Mouse (Mus musculus): Measurements from ENCODE around the gene Wnk4.
A peak's percentile ranks its signal among the peaks of the same experiment; 100 is the strongest.

Gene Wnk4

DNA sequence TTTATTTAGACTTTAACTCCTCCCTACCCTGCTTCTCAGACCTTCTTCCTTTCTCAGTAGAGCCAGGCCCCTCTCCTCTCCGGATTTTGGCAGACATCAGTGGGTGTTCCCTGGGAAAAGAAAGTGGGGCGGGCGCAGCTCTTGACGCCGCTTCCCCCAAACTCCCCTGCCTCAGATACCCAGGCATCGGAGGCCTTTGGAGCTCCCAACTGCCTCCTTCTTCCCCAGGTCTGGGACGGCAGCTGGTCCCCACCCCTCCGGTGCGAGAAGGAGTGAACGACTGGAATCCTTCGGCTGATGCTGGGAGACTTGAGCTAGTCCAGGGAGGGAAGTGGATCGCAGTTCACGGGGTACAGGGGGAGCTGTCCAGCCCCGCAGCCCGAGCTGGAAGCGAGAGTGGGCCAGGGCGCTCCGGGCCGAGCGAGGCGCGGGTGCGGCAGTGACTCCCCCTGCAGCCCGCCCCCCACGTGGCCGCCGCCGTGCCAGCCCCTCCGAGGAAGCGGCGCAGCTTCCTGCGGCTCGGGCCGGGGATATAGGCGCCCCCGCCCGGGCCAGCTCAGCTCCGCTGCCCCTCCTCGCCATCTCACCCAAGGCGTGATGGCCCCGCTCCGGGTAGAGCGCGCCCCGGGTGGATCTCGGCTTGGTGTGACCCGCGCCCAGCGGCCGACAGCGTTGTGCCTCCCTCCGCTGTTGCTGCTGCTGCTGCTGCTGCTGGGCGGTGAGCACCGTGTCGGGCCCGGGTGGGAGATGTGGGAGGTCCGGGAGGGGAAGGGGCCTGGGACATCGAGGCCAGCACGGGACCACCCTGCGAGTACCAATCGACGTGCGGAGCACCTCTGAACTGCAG is 14.3 kb upstream of the Wnk4 start, which contains the start of gene Ramp2:
Gene Ramp2 (plus strand): TSS at position 174 of the 847 bp plus-strand sequence.
- peak; percentile 63 for DNase-seq

DNA sequence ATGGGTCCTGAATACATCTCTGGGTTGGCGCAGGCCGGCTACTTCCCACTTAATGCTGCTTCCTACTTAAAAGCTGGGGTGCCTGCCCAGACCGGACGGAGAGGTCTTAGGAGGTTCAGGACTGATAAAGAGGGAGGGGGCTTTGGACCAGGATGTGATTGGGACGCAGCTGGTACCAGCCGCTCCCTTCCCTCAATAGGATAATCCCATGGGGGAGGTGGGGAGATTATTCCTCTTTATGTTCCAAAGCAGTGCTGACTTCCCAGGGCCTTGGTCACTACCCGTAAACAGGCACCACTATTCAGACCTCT is 13.7 kb upstream of the Wnk4 start:
- no peak for DNase-seq

DNA sequence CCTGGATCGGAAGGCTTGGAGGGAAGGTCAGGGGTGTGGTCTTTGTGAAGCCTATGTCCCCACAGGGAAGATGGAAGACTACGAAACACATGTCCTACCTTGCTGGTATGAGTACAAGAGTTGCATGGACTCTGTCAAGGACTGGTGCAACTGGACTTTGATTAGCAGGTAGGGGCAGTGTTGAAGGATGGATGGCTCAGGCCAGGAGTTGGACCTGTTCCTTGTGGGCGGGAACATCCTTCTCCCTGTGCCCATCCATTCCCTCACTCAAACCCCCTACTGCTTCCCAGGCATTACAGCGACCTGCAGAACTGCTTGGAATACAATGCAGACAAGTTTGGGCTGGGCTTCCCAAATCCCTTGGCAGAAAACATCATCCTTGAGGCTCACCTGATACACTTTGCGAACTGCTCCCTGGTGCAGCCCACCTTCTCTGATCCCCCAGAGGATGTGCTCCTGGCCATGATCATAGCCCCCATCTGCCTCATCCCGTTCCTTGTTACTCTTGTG is 12.8 kb upstream of the Wnk4 start:
- no peak for DNase-seq

DNA sequence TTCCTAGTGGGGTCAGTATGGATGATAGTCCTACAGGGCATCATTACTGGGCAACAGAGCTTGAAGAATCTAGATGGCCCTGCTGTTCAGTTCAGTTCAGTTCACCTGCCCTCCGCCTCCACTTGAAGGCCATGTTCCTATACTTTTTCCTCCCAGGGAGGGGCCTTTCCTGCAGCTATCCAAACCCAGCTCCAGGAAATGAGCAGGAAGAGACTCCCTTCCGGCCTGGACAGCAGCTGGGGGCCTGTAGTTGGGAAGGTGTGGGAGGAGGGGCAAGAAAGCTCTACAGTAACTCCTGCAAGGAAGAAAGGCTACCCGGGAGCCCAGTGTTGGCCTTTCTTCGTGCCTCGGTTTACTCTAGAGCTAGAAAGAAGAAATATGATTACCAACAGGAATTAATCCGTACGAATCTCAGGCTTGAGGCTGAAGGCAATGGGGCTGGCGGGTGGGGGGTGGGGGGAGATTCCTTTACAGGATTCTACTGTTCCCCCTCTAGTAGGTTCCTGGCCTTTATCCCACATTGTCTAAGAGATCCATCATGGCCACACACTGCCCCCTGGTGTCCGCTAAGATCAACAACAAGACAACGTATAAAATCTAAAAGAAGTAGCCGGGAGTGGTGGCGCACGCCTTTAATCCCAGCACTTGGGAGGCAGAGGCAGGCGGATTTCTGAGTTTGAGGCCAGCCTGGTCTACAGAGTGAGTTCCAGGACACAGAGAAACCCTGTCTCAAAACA is 11.9 kb upstream of the Wnk4 start:
- no peak for DNase-seq

DNA sequence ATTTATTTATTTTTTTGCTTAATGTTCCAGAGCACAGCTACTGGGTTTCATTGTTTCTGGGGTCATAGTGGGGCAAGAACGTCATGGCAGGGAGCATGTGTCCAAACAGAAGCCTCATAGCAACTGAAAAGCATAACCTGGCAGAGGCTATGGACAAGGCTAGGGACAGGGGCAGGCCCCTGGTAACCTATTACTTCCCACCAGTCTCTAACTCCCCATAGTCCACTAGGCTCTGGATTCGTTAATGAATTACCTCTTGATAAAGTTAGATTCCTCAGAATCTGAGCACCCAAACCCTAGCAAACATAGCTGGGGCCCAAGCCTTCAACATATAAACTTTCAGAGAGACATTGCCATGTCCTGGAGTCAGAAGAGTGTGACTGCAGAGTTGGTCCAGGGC is 9.3 kb upstream of the Wnk4 start:
- no peak for DNase-seq

DNA sequence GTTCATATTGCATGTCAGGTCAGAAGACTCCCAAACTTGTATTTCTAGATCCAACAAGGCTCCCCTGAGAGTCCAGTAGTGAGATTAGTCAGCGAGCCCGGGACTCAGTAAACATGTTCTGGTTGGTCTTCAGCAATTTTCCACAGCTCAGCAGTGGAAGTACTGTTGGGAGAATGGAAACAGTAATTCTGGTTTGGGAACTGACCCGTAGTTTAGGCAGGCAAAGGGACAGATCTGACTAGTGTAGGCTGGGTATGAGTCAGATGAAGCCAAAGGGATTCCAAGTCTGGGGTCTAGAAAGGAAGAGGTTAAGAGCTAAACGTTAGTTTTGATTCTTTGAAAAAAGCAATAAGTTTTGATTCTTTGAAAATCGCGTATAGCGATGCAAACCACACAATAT is 7.4 kb upstream of the Wnk4 start:
- DNase-seq, result no peak

DNA sequence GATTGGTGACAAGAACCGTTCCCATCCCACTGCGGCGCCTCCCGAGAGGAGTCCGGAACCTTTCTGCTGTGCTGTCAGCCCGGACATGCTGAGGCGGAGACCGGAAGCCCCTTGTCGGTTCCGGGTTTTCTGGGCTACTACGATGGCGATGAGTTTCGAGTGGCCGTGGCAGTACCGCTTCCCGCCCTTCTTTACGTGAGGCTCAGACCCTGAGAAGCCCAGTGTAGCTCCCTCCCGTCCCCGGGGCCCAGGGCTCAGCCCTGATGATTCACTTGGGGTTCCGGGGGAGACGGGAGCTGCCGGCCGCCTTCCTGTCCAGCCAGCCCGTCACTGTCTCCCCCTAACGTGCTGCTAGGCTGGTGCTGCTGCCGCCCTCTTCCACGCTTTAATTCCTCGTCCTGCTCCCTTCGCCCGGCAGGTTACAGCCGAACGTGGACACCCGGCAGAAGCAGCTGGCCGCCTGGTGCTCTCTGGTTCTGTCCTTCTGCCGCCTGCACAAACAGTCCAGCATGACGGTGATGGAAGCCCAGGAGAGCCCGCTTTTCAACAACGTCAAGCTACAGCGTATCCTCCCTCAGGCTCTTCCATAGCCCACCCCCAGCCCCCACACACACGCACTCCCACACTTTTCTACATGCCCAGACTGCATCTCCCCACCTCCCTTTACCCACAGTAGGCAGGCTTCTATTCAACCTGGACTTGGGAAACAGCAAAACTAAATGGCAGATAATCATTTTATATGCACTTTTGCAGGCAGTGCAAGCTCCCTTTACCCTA is 6.6 kb upstream of the Wnk4 start, which contains the start of gene Vps25:
Gene Vps25 (plus strand): TSS at position 95 of the 777 bp plus-strand sequence.
- peak; percentile 85 for DNase-seq

DNA sequence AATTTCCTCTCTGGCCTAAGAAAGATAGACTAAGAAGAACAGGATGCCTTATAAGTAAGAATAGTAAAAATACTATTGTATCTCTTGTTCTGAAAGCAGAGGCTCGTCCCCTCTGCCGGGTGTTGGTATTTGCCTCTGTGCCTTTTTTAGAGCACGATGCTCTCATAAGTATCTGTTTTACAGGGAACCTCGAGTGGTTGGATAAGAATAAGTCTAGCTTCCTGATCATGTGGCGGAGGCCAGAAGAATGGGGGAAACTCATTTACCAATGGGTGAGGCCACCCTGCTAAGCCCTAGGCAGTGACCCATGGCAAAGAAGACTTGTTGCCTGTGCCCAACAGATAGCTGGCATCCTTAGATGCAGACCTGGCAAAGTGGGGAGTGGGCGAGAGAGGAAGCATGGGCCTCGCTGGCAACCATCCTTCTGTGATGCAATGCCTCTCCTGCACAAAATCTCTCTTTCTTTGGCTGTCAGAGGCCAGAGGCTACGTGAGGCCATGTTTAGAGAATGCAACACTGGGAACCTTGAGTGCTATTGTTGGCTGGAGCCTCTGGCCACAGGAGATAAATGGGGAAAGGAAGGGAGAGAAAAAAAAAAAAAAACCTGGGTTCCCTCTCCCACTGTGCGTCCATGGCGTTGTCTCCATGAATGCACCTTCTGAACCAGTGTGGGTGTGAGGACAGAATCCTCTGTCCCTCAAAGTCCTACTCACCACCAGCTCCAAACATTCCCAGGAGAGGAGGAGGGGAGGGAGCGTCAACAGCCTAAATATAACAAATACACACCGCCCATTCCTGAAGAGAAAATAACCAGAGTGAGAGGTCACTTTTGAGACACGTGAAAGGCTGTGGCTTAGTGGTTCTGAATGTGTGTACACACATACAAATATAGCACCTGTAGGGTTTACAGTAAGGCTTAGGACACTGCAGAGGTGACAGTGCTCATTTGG is 4.3 kb upstream of the Wnk4 start:
- no peak for DNase-seq

DNA sequence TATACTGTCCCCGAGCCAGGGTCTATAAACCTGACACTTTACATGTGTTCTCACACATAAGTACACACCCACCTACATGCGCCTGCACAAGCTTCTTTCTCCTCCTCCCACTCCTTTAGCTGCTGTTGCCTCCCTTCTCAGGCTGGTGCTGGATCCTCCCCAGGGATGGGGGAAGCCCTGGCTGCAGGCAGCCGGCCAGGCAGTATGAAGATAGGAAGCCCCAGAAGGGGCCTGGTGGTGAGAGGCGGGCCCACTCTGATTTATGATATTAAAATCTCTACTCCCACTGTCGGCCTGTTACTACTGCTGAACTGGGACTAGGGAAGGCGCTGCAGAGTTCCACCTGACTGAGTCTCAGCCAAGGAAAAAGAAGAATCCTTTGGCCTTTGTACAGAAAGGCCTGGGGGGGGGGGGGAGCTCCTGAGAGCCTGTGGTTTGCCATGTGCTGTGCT is 1.1 kb upstream of the Wnk4 start:
- peak; percentile 73 for DNase-seq

DNA sequence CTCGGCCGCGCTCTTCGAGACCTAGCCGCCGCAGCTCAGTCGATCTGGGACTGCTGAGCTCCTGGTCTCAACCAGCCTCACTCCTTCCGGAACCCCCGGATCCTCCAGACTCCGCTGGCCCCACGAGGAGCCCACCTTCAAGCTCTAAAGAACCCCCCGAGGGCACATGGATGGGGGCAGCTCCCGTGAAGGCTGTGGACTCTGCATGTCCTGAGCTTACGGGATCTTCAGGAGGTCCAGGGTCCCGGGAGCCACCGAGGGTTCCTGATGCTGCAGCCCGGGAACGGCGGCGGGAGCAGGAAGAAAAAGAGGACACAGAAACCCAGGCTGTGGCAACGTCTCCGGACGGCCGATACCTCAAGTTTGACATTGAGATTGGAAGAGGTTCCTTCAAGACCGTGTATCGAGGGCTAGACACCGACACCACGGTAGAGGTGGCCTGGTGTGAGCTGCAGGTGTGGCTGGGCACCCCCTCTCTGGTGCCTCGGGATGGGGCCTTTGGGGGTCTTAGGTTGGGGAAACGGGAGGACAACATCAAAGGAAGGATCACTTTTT is 536 bp downstream of the Wnk4 start:
- DNase-seq, result no peak

DNA sequence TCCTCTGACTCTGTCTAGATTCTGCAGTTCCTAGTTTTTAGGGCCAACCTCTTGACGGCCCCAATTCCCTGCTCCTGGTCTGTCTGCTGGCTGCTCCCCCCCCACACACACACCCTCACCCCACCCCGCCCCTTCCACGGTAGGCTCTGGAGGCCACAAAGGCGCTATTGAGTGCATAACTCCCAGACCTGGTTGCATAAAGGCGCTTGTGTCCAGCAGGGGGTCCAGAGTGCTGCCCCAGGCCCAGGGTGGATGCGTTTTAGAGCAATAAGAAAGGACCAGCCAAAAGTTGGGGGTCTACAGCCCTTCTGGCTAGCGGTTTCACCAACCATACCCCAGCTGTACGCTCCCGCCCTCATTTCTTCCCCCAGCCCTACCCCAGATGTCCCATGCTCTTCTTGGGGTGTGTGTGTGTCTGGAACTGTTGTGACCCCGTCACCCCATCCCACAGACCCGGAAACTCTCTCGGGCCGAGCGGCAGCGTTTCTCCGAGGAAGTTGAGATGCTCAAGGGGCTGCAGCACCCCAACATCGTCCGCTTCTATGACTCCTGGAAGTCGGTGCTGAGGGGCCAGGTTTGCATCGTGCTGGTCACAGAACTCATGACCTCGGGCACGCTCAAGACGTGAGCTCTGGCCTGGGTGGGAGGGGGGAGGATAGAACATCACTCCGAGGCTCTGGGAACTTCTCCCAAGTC is 2.1 kb downstream of the Wnk4 start:
- no peak for DNase-seq

DNA sequence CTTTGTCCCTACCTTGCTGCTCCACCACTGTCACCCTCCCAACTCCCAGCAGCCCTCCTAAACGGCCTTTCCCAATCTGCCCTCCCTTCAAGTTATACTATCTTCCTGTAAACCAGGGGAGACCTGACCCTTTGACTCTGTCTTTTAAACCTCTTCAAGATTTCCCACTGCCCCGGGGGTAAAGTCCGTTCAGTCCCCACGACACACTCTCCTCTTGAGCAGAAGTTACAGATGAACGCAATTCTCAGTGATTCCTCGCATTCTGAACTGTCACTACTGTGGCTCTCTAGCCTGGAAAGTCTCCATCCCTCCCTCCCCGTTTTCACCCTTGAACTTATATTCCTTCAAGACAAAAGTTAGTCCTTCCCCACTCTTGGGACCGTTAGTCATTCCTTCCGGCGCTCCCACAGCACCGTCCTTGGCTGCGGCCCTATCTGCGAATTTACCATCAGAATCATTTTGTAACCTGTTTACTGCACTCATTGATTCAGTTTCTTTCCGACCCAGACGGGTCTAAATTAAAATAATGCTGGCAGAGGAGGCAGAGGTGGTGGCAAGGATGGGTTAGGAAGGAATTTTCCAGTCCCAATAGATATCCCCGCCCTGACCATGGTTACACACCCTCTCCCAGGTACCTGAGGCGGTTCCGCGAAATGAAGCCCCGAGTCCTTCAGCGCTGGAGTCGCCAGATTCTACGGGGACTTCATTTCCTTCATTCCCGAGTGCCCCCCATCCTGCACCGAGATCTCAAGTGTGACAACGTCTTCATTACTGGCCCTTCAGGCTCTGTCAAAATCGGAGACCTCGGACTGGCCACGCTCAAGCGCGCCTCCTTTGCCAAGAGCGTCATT is 3.0 kb downstream of the Wnk4 start:
- no peak for DNase-seq

DNA sequence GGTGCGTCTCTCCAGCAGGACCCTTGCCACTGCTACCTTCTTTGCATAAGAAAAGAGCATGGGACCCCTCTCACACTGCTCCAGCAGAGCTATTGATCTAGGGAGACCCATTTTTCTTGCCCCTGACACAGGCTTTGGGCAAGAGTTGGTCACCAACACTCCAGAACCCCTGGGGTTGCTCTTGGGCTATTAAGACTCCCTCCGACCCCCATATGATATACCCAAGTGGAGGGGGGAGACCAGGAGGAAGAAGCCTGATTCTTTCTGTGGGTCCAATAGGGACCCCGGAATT is 3.6 kb downstream of the Wnk4 start:
- DNase-seq, result no peak

DNA sequence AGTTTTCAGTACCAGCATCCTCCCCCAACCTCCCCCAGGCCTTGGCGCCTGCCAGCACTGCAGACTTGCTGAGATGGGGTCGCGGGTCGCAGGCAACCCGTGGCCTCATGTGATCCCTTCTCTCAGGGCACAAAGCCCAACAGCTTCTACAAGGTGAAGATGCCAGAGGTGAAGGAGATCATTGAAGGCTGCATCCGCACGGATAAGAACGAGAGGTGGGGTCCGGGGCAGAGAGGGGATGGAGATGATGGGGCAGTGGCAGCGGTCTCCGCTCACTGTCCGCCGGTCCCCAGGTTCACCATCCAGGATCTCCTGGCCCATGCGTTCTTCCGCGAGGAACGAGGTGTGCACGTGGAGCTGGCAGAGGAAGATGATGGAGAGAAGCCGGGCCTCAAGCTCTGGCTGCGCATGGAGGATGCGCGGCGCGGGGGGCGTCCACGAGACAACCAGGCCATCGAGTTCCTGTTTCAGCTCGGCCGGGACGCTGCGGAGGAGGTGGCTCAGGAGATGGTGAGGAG is 4.6 kb downstream of the Wnk4 start:
- DNase-seq, result no peak

DNA sequence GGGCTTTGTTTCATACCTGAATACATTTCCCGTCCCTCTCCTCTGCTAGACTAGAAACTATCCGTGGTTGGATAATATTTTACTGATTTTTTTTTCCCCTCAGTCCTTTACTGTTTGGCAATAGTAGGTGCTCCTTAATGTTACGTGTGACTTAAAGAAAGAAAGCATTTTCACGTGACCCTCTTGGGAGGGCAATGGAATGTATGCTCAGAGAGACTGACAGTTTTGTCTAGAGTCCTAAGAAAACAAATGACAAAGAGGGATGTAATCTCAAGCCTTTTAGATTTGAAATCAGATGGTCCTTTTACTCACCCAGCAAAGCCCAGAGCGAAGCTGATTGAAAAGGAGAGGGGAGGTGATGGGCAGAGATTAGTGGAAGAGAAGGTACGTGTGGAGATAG is 5.5 kb downstream of the Wnk4 start:
- no peak for DNase-seq

DNA sequence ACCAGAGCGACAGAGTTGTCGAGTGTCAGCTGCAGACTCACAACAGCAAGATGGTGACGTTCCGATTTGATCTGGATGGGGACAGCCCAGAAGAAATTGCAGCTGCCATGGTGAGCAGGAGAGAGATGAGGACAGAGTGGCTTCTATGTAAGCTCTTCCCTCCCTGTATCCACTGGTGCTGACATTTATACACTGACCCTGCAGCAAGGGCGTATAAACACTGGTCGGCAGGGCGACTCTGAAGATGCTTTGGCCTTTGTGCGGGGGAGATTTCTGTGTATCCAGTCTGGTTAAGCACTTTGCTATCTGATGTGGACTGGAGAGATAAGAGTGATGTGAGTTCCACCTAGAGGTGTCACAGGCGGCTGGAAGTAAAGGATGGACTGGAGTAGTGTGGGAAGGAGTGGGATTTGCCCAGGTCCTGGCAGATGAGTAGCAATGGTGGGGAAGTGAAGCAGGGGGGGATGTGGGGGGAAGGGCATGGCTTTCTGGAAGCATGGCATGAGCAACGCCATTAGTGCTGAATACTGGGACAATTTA is 9.3 kb downstream of the Wnk4 start:
- DNase-seq, result no peak

DNA sequence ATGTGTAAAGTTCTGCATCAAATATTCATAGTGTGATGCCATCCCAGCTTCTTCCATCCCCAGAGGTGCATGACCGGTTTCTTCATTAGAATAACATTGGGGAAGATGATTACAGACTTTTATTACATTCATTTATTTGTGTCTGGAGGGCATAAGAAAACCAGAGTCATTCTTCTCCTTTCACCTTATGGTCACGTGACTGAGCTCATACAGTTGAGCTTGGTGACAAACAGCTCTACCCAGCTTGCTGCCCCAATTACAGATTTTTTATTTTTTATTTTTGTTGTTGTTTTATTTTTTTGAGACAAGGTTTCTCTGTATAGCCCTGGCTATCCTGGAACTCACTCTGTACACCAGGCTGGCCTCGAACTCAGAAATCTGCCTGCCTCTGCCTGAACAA is 12.1 kb downstream of the Wnk4 start:
- no peak for DNase-seq

DNA sequence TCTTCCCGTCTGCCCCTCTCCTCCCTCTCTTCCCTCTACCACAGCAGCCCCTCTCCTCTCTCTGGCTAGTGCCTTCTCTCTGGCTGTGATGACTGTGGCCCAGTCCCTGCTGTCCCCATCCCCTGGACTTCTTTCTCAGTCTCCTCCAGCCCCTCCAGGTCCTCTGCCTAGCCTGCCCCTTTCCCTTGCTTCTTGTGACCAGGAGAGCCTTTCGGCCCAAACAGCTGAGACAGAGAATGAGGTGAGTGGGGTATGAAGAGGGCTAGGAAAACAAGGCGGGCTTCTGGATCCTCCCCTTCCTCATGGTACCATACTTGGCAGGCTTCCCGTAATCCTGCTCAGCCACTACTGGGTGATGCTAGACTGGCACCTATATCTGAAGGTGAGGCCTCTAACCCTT is 14.9 kb downstream of the Wnk4 start:
- DNase-seq, result no peak

DNA sequence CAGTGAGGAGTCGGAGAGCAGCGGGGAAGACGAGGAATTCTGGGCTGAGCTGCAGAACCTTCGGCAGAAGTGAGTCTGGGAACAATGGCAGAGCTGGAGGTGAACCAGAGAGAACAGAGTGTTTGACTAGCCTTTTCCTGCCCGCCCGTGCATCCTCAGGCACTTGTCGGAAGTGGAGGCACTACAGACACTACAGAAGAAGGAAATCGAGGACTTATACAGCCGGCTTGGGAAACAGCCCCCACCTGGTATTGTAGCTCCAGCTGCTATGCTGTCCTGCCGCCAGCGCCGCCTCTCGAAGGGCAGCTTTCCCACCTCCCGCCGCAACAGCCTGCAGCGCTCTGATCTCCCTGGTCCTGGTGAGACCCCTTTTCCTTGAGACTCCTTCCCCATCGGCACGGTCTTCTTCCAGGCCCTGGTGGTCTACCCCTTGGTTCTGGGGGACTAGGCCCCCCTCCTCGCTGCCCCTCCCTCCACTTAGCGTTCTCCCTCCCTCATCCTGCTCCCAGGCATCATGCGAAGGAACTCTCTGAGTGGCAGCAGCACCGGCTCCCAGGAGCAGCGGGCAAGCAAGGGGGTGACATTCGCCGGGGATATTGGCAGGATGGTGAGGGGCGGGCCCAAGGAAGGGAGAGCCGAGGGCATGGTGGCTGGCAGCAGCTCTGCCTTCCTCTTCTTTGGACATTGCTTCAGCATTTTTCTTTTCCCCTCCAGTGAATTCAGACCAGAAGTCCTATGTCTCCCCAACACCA is 16.1 kb downstream of the Wnk4 start:
- no peak for DNase-seq
